Mouse (Mus musculus) brown adipose tissue, adult 24 weeks (tissue): ENCODE measurements around the gene Caml. TPM values are rescaled to one million over a fixed set of nuclear protein-coding genes. Genes with fewer than 3 reads are reported as not detected.
"Not testable (repeated sequence)": the region's sequence is repeated elsewhere in the genome, so short reads cannot be mapped to it uniquely, and the experiment has no call there.

Experiments
- H3K27ac ChIP-seq: fragments of 200-500 bp; replicated peaks from 2 replicates; pipeline ENCODE4 v1.5.1; 2012; ENCODE audit warnings: low read depth, mild to moderate bottlenecking, low read length
- H3K4me1 ChIP-seq: fragments of 200-500 bp; 2 replicates; pipeline ENCODE4 v1.6.1; 2012; ENCODE audit warnings: low read length, mixed read lengths; ENCODE audit not compliant: control insufficient read depth, insufficient read depth, insufficient read length
- H3K4me3 ChIP-seq: fragments of 200-500 bp; 2 replicates; pipeline ENCODE4 v1.5.1; 2012; ENCODE audit warnings: low read depth, mild to moderate bottlenecking, low read length, moderate library complexity; ENCODE audit not compliant: insufficient read depth
- polyA plus RNA-seq: library from polyadenylated mRNA; stranded (reverse); fragments of >200 nt; gene quantifications from 2 replicates; pipeline ENCODE4 v1.2.4, GENCODE M21; 2012; ENCODE audit not compliant: missing spikeins, insufficient read depth, insufficient read length

Gene Caml
- 16.6 and 19.3 TPM in 2 replicates for polyA plus RNA-seq

DNA sequence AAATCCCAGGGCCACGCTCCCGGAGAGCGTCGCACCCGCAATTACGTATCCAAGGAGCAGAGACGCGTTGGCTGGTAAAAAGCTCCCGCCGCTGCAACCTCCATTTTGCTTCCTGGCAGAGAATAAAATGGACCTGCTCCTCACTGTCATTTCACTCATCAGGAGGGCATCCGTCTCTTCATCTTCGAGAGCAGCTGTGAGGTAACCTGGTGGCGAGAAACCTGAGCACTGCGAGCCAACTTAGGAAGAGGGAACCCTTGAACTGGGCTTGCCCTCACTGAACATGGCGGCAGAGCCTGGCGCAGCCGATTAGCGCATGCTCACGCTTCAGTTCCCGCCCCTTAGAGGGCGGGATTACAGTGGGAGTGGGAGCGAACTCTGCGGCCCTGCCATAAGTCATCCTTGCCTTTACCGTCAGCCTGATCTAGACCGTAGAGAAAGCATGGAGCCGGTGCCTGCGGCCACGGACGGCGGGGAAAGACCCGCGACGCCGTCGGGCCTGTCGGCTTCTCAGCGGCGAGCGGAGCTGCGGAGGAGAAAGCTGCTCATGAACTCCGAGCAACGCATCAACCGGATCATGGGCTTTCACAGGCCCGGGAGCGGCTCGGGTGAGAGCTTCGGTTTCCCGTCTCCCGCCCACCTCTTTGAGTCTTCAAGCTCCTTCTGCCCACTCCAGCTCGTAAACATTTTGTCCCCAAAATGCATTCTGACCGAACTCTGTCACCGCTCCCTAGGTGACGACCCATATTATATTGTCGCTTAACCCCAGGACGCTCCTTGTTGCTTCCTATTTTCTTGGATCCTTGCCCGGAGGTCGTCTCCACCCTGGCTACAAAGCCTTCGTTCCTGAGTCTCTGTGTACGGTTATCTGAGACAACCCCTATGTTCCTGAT, at the start of gene Caml:
TSS of gene Caml (plus strand) at position 357 of the 893 bp plus-strand sequence.
- Histone ChIP-seq H3K27ac (peak within 1 kb of the TSS; percentile 94), H3K4me3 (peak within 1 kb of the TSS; percentile 88), H3K4me1 (no peaks in the 10 kb centered on the region)

DNA sequence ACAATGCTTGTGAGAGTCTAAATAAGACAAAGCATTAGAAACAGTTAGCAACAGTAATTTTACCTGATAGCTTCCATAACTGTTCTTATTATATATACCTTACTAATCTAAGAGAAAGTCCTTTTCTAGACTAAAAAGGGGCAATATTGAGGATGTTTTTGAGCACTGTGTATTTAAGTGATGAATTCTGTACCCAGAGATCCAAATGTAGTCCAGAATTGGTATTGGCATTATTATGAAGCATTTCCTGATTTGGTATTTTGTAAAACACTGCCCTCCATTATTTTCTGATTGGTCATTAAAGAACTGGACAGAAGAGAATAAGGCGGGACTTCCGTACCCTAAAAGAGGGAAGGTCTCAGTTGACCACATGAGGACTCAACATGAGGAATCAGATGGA, 49.4 kb upstream of the Caml start, which contains the start of gene Tmed9:
TSS of gene Tmed9 (plus strand) at position 301 of the 400 bp plus-strand sequence.
- Histone ChIP-seq H3K4me3 (no peak within 1 kb of the TSS), H3K4me1 (peaks cover 4% of the 10 kb centered on the region; the same call in 1 of the 2 replicates), H3K27ac (no peak within 1 kb of the TSS)

DNA sequence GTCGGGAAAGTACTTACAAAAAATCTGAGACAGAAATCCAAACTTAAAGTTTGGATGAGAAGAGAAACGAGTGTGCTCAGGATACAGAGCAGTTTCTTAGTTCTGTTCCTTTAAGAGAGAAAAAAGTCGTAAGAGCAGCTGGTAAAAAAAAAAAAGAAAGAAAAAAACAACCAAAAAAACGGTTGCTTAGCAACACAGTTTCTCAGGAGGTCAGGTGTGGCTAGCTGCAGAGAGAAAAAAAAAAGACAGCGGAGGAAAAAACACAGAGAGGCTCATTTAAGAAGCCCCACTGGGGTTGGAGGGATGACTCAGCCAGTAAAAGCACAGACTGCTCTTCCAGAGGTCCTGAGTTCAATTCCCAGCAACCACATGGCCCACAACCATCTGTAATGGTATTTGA, 48.5 kb upstream of the Caml start:
- Histone ChIP-seq H3K4me1 (peaks cover 4% of the 10 kb centered on the region; the same call in 1 of the 2 replicates), H3K27ac (no peak overlapping the region), H3K4me3 (no peak overlapping the region)

DNA sequence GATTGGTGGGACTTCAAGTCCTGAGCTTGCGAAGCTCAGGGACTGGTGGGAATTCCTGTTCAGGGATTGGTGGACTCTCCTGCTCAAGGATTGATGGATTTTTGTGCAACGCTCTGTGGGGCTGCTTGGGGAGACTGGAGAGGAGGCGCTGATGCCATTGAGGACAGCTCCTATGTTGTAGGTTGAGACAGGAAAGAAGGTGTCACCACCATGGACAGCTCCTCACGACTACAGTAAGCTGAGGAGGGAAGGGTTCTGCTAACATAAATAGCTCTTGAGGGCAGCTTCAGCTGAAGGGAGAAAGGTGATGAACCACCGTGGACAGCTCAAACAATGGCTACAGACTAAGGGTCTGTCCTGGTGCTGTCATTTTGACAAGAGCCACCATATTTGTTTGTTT, 46.9 kb upstream of the Caml start:
- Histone ChIP-seq H3K4me1 (no peaks in the 10 kb centered on the region), H3K4me3 (no peak overlapping the region), H3K27ac (no peak overlapping the region)

DNA sequence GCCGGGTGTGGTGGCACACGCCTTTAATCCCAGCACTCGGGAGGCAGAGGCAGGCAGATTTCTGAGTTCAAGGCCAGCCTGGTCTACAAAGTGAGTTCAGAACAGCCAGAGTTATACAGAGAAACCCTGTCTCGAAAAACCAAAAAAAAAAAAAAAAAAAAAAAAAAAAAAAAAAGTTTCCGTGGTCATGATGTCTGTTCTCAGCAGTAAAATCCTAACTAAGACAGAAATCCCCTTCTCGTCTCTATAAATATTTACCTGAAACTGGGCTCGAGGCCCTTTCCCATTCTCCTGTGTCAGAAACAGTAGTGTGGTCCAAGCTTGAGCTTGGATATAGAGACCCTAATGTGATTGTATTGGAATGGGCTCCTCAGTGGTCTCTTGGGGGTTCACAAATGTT, 45.9 kb upstream of the Caml start:
- H3K4me3 ChIP-seq, H3K4me1 ChIP-seq, H3K27ac ChIP-seq: not testable (repeated sequence)

DNA sequence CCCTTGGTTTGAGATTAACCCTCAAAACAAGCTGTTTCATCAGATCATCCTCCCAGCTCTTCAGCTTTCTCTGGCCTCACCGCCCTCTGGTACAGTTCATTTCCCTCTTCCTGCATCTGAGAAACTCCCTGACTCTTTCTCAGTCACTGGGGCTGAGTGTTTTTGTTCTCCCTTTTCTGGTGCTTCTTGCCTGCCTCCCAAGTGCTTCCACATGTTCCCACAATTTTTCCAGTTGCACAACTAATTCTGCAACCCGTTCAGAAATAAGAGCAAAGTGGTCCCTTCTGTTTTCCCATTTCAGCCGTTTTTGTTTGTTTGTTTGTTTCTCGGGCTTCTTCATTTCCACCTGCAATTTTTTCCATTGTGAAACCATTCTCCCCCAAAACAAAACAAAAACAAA, 44.7 kb upstream of the Caml start:
- no peaks in the 10 kb centered on the region for H3K4me1 ChIP-seq
- no peak overlapping the region for H3K27ac ChIP-seq
- no peak overlapping the region for H3K4me3 ChIP-seq

DNA sequence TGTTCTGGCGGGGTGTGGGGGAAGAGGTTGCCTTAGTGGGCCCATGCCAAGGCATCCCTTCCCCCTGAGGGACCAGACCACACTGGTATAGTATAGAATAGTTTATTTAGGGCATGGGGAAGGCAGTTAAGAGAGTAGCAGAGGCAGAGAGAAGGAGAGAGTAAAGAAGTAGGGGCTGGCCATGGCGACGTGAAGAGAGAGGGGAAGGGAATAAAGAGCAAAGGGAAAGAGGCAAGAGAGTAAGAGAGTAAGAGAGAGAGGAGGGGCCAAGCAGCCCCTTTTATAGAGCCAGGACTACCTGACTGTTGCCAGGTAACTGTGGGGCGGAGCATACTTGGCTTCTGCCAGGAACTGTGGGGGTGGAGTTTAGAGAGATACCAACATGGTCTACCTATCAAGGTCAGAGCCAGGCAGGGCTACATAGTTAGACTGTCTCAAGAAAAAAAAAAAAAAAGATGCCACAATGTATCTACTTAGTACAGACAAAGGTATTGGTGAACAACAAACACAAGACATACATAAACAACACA, 30.8 kb upstream of the Caml start:
- Histone ChIP-seq H3K4me3 (no peak overlapping the region), H3K4me1 (no peaks in the 10 kb centered on the region), H3K27ac (no peak overlapping the region)

DNA sequence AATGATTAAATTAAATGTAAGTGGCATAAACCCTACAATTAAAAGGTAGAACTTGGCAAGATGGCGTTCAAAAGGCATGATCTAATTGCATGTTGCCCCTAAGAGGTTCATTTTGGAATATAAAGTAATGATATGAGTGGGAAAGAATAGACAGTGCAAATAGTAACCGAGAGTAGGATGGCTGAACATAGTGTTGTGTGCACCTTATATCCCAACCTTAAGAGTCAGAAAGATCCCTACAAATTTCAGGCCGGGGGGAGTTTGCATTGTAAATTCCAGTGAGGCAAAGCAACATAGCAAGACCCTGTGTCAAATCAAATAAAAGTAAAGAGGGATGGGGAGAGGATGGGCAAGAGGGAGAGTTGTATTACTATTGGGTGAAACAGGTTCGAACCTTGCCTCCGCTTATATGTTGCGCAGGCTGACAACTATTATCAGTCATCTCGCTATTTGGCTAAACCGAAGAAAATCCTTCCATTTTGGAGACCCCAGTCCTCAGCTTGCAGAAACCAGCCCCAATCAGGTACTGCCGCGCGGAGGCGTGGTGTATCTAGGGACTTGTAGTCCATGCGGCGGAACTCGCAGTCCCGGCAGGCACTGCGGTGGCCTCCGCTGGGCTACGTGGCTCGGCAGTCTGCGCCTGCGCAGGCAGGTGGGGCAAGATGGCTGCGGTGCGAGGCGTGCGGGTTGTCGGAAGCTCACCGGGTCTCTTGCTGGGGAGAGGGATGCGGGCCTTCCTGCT, 30.1 kb upstream of the Caml start:
- no peak overlapping the region; the same call in 1 of the 2 replicates for H3K27ac ChIP-seq
- H3K4me1 ChIP-seq, result no peaks in the 10 kb centered on the region
- peak overlapping the region; percentile 75 for H3K4me3 ChIP-seq

DNA sequence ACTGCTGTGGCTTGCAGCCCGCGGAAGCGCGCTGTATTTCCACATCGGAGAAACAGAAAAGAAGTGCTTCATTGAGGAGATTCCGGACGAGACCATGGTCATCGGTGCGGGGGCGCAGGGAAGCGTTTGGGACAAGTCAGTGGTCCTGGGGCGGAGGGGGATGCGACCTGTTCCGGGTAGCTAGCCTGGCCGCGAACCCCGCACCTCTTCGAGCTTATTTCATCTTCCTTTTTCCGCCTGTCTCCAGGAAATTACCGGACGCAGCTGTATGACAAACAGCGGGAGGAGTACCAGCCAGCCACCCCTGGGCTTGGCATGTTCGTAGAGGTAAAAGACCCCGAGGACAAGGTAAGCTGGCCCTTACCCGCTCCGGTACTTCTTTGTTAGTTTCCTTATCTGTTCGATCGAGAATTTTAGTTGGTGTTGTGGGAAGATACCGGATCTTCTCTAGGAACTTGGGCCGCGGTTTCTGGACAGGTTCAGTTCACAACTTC, 29.5 kb upstream of the Caml start:
- Histone ChIP-seq H3K4me1 (no peaks in the 10 kb centered on the region), H3K27ac (no peak overlapping the region; the same call in 1 of the 2 replicates), H3K4me3 (peak overlapping the region; percentile 75)

DNA sequence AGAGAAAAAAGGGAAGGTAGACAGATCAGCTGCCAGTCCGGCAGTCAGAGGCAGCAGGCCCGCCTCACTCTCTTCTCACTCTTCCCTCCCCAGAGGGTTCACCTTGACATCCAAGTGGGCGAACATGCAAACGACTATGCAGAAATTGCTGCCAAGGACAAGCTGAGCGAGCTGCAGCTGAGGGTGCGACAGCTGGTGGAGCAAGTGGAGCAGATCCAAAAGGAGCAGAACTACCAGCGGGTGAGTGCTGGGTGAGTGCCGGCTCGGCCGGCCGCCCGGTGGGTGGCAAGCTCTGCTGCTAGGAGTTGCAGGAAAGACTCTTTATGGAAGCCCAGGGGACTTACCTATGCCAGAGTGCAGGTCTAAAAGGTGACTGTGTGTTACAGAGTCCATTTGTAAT, 27.4 kb upstream of the Caml start:
- Histone ChIP-seq H3K27ac (no peak overlapping the region), H3K4me1 (peaks cover 3% of the 10 kb centered on the region; the same call in 1 of the 2 replicates), H3K4me3 (no peak overlapping the region)

DNA sequence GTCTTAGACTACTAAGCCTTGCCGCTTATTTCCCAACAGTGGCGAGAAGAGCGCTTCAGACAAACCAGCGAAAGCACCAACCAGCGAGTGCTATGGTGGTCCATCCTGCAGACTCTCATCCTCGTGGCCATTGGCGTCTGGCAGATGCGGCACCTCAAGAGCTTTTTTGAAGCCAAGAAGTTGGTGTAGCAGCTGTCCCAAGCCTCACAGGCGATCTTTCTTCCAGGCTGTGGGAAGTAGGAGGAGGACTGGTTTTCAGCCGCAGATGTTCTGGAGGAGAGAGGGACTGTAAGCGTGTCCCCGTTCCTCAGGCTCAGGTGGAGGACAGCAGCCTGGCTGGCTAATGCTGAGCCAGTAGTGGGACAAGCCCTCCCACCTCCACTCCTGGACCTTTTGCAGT, 26.0 kb upstream of the Caml start:
- Histone ChIP-seq H3K4me3 (no peak overlapping the region), H3K4me1 (peaks cover 6% of the 10 kb centered on the region; the same call in 1 of the 2 replicates), H3K27ac (no peak overlapping the region)

DNA sequence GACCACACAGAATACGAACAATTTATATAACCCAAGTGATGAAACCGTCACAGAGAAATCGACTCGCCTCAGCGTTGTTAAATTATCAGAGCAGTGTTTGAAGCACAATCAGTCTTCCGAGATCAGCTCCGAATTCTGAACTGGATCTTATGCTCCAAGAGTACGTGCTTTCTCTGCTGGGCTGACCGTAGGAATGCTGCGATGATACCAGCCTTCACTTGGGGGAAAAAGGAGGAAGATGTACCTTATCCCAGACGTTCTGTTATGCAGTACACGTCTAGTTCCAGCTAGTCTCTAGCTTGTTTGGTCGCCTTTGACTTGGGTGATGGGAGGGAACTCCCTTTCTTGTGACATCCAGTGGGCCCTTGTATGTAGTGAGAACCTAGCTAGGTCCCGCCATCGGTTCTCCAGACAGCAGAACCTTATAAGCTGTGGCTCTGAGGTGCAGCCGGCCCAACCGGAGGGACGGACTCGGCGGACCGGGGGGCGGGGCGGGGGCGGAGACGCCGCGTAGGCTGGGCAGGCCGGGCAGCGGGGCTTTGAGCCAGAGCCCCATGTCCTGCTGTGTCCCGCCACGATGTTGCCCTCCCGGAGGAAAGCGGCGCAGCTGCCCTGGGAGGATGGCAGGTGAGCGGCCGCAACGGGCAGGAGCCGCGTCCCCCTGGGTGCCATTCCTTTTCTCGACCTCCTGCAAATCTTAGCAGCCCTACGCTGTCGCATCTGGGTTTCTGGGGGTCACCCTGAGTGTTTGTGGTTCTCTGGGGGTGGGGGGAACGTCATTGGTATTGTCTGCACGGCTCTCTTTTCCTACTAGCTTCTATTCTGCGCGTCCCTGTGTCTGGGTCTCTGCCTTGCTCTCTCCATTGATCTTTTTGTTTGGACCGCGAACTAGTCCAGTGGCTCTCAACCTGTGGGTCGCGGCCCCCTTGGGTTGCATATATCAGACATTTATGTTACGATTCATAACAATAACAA, 23.0 kb upstream of the Caml start, which contains the start of gene B4galt7:
TSS of gene B4galt7 (plus strand) at position 331 of the 975 bp plus-strand sequence.
- Histone ChIP-seq H3K4me1 (peaks cover 6% of the 10 kb centered on the region; the same call in 1 of the 2 replicates), H3K4me3 (peak within 1 kb of the TSS; percentile 93), H3K27ac (peak within 1 kb of the TSS; percentile 45)

DNA sequence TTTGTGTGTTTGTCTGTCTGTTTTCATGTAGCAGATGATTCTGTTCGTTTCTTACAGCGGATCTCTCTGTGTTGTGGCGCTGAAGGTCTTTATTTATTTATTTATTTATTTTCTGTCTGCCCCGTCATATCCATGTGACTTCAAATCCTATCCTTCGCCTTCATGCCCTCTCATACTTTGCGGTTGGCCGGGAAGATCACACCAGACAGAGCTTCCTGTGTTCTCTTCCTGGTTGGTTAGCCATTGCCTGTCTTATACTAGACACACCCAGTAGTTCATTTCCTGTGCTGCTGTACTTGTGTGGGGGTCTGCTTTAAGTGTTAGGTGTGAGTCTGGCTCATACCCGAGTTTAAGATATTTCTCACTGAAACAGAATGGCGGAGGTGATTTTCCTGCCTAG, 22.1 kb upstream of the Caml start:
- peak overlapping the region; percentile 93 for H3K4me3 ChIP-seq
- peaks cover 6% of the 10 kb centered on the region; the same call in 1 of the 2 replicates for H3K4me1 ChIP-seq
- 0 out of 2 replicates have a peak overlapping the region, but pooled peaks have one; percentile 20 for H3K27ac ChIP-seq

DNA sequence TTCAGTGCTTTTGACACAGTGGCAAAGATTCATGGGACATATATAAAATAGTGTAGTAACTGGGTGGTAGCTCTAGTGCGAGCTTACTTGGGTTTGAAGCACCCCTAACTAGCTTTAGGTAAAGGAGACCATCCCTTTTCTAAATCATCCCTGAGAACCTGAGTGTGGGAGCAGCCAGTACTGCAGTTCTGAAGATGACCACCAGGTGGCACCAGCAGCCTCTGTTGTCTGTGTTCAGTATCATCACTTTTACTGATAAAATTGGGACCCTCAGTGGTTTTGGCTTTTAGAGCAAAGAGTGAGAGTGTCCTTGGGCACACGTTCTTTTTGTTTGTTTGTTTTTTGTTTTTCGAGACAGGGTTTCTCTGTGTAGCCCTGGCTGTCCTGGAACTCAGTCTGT, 21.2 kb upstream of the Caml start:
- no peak overlapping the region for H3K27ac ChIP-seq
- no peak overlapping the region for H3K4me3 ChIP-seq
- peaks cover 6% of the 10 kb centered on the region; the same call in 1 of the 2 replicates for H3K4me1 ChIP-seq
